Mouse (Mus musculus) layer of hippocampus, postnatal 10 days (tissue): Measurements from ENCODE around the gene Vps53. TPM values are rescaled to one million over a fixed set of nuclear protein-coding genes. Genes with fewer than 3 reads are reported as not detected.
"Not testable (repeated sequence)": the region's sequence is repeated elsewhere in the genome, so short reads cannot be mapped to it uniquely, and the experiment has no call there.

Experiments used
- DNase-seq, 2 experiments: peaks; one replicate each; pipeline ENCODE4 v3.0.0; 2021; ENCODE audit warnings: low spot score in 2 of 2
- total RNA-seq, 2 experiments: library from RNA; stranded (reverse); gene quantifications; 2 replicates each; pipeline ENCODE4 v1.2.3; 2021

The Vps53 gene
- total RNA-seq, 2 experiments from 2014 or later: 75.2 to 75.6 TPM

GRCm38 (mm10) chr11:76025080-76025583 lies 154.3 kb downstream of the Vps53 start:
- no peak for DNase-seq

- no peak for DNase-seq
Measured at GRCm38 (mm10) chr11:76020916-76021315, 158.5 kb downstream of the Vps53 start.

GRCm38 (mm10) chr11:76019879-76020278 lies 159.6 kb downstream of the Vps53 start:
- no peak for DNase-seq

DNA sequence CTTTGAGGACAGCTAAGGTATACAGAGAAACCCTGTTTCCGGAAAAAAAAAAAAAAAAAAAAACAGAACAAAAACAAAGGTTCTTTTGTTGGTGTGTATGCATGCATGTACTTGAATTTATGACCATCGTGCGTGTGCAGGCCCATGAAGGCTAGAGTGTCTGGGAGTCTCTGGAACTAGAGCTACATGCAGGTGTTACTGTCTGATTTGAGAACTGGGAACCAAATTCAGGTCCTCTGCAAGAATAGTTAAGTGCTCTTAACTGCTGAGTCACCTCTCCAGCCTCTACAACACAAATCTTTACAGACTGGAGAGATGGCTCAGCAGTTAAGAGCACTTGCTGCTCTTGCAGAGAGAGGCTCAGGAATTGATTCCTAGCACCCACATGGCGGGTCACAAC lies 163.6 kb downstream of the Vps53 start:
- no peak for DNase-seq

DNA sequence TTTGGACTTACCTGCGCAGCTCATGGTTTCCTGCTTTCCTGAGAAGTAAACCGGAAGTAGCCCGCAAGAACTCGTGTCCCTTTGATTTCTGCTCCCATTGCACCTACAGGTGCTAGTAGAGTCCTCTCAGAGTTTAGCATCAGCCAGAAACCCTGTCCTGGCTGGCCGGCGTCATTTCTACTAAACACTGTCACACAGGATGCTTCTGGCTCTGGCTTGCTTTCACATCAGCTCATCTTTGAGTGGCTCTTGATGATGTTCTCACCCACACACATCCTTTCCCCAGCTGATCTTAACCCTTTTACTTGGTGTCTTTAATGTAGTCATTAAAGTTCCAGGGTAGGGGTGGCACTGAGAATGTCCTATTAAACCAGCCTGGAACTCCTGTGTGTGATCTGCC lies 164.2 kb downstream of the Vps53 start:
- DNase-seq: no peak

DNA sequence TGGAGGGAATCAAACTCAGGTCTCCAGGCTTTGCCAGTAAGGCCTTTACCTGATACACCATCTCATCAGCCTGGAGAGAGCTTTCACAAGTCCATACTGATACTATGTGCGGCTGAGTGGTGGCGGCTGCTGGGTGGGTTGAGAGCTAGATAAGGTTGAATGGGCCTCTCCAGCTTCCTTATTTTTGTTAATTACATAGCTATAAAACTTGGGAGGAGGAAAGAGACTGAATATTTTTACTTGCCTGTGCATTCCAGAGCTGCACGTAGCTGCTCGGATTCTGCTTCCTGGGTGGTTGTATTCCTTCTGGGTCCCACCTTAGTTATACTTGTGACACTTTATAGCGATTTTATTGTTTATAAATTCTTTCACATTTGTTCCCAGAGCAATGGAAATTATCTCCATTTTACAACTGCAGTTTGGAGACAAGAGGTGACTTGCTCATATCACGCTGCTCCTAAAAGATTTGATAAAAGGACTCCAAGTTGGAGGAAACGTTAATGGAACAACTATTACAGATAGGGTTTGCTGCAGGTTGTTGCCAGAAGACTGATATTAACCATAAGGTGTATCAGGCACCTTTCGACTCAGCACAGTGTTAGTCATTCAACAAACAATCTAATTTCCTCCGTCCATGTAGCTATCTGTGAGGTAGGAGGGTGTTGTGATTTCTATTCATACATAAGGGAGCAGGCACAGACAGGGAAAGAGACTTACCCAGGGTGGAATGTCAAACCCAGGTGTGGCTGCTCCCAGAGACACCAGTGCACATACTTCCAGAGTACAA lies 168.4 kb downstream of the Vps53 start:
- no peak for DNase-seq

GRCm38 (mm10) chr11:76009101-76009500 lies 170.3 kb downstream of the Vps53 start:
- no peak for DNase-seq

GRCm38 (mm10) chr11:76008162-76008561 lies 171.3 kb downstream of the Vps53 start:
- DNase-seq: no peak

- DNase-seq: not testable (repeated sequence)
Measured at GRCm38 (mm10) chr11:76004276-76004675, 175.2 kb downstream of the Vps53 start.

- no peak for DNase-seq
Measured at GRCm38 (mm10) chr11:76001237-76001878, 178.1 kb downstream of the Vps53 start.

DNA sequence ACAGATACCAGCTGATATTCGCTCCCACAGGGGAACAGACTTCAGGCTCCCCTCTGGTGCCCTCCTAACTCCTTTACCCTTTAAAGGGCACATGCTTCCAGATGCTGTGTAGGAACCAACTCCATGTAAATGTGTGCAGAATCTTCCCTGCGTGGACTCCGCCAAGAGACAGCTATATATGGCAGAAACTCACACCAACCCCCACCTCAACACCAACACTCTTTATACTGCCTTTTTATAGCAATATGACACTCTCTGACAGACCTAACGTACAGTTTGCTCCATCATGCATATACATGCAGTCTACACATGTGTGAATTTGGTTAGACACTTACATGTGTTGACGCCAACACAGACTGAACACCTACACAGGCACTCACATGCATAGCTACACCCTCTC lies 178.7 kb downstream of the Vps53 start:
- no peak for DNase-seq

- DNase-seq: peak; percentile 77 to 82
Measured at GRCm38 (mm10) chr11:75999440-76000155, 179.8 kb downstream of the Vps53 start, which contains the start of gene 1700016K19Rik. 1700016K19Rik (plus strand) TSS chr11:75999912.

Other genes starting within 250 kb of the Vps53 start
- 1 to 10 TPM; 4.2 to 5.6 TPM for gene Rph3al, start 241.2 kb downstream of the Vps53 start, total RNA-seq
- gene 1700016K19Rik, start 179.7 kb downstream of the Vps53 start, total RNA-seq: 1 to 10 TPM; 3.1 to 4.8 TPM
- 10 to 100 TPM; 16.9 to 20.5 TPM for gene Rflnb, start 151.9 kb downstream of the Vps53 start, total RNA-seq
- 10 to 100 TPM; 20.2 to 22.3 TPM for gene Fam57a, start within 50 bp of the Vps53 start, total RNA-seq
- 1 to 10 TPM in 1 of 2 experiments, under 1 TPM in 1; 0.69 to 1.3 TPM for gene Dbil5, start 38.0 kb upstream of the Vps53 start, total RNA-seq
- gene Gemin4, start 38.0 kb upstream of the Vps53 start, total RNA-seq: 10 to 100 TPM; 11.5 to 11.6 TPM
- 10 to 100 TPM; 17.6 to 18.2 TPM for gene Mrm3, start 64.1 kb upstream of the Vps53 start, total RNA-seq
- gene Glod4, start 64.1 kb upstream of the Vps53 start, total RNA-seq: 10 to 100 TPM; 48.6 to 66.6 TPM
- gene Nxn, start 219.5 kb upstream of the Vps53 start, total RNA-seq: 10 to 100 TPM; 11.1 to 13.0 TPM
- gene Timm22, start 227.3 kb upstream of the Vps53 start, total RNA-seq: 10 to 100 TPM; 38.1 to 39.9 TPM